Mouse (Mus musculus): Measurements from ENCODE around the gene Knstrn.

GRCm38 (mm10) chr2:118846246-118846645, 32.4 kb downstream of the Knstrn start:
- TF ChIP-seq CTCF (IDR thresholded peaks at IDR 0.05; ENCODE audit: borderline replicate concordance, insufficient read depth, low read length) (no peak), POLR2A (IDR thresholded peaks at IDR 0.05; ENCODE audit: low read depth, low read length) (no peak)

All from embryonic fibroblast, embryonic 13.5 days (primary cell).